Mouse (Mus musculus) heart, adult 2 months (tissue): ENCODE results near the gene Zfp428.

Source experiments
- CTCF ChIP-seq: fragments of 200-600 bp; IDR thresholded peaks from 2 replicates; pipeline ENCODE4 v1.8.1; 2022; ENCODE audit warnings: antibody characterized with exemption, mild to moderate bottlenecking, moderate library complexity
- POLR2A ChIP-seq: fragments of 200-500 bp; IDR thresholded peaks from 2 replicates; pipeline ENCODE4 v1.6.1; 2011; ENCODE audit warnings: mild to moderate bottlenecking, low read depth, low read length, control low read depth; ENCODE audit not compliant: insufficient read depth

GRCm38 (mm10) chr7:24523723-24524122, 16.9 kb downstream of the Zfp428 start:
- TF ChIP-seq CTCF = no peak
- no peak for TF ChIP-seq POLR2A
